Mouse (Mus musculus): Measurements from ENCODE around the gene Kdm2b. TPM values are rescaled to one million over a fixed set of nuclear protein-coding genes. Genes with fewer than 3 reads are reported as not detected.

Kdm2b gene
- polyA plus RNA-seq, 1 experiment from 2014 or later, result 92.2 TPM

DNA sequence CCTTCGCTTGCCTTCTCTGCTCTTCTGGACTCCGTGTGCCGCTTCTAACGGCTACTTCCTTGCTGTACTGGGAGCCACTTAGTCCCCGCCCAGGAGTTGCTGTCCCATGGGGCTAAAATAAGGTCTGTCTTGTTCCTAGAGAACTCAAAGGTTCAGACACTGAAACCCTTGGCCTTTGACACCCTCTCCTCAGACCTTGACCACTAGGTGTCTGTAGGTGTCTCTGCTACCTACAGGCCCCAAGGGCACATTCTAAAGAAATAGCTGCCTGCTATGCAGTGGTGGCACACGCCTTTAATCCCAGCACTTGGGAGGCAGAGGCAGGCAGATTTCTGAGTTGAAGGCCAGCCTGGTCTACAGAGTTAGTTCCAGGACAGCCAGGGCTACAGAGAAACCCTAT is 73.5 kb downstream of the Kdm2b start:
- H3K4me1 ChIP-seq, result peaks cover 24% of the 10 kb centered on the region
- H3K27me3 ChIP-seq, result no peaks in the 10 kb centered on the region
- H3K4me3 ChIP-seq (replicated peaks), result no peak overlapping the region
- no peak overlapping the region for H3K9ac ChIP-seq
- H3K9me3 ChIP-seq (replicated peaks), result no peaks in the 10 kb centered on the region
- H3K27ac ChIP-seq, result no peak overlapping the region
- no peak overlapping the region for H3K4me2 ChIP-seq
- 0 out of 2 replicates have a peak, but pooled peaks cover 8% of the 10 kb centered on the region for H3K36me3 ChIP-seq
- whole genome bisulfite sequencing, result 87% methylated on average over 6 of the region's 6 CpGs
- no peak for ATAC-seq (replicated peaks; ENCODE audit: low FRiP score)

DNA sequence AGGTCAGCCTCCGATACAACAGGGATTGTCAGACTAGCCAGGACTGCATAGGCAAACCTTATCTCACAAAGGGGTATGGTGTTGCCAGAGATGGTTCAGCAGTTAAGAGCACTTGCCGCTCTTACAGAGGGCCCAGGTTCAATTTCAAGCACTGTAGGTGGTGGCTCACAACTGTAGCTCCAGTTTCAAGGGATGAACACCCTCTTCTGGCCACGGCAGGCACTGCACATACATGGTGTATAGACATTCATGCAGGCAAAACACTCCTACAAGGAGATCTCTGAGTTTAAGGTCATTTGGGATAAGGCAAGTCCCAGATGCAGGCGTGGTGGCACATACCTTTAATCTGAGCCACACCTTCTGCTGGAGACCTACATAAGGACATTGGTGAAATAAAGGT is 76.8 kb downstream of the Kdm2b start:
- Histone ChIP-seq H3K9me3 (replicated peaks) (no peaks in the 10 kb centered on the region), H3K4me3 (replicated peaks) (no peak overlapping the region), H3K36me3 (0 out of 2 replicates have a peak, but pooled peaks cover 8% of the 10 kb centered on the region), H3K27ac (no peak overlapping the region), H3K4me1 (peaks cover 12% of the 10 kb centered on the region), H3K4me2 (no peak overlapping the region), H3K27me3 (no peaks in the 10 kb centered on the region), H3K9ac (no peak overlapping the region)
- ATAC-seq (replicated peaks; ENCODE audit: low FRiP score), result no peak
- 93% methylated on average over 4 of the region's 4 CpGs for WGBS

DNA sequence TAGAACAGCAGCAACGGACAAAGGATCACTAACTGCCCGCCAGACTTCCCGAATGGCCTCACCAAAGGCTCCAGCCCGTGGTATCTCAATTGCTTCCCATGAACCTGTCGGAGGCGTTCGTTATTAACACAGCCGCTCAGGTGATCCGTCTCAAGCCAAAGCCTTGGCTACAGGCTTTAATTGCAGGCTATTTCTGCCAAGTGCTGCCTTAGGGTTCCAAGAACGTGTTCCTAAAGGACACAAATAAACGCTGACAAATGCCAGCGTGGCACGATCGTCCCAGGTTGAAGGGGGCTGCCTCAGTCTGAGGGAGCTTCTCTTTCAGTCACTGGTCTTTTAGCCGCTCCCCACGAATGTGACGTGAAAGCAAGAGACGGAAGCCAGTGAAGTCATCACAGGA is 80.1 kb downstream of the Kdm2b start:
- WGBS, result 57% methylated on average over 18 of the region's 18 CpGs
- Histone ChIP-seq H3K4me1 (0 out of 2 replicates have a peak, but pooled peaks cover 7% of the 10 kb centered on the region), H3K4me3 (replicated peaks) (no peak overlapping the region), H3K9ac (0 out of 2 replicates have a peak overlapping the region, but pooled peaks have one; percentile 4), H3K27me3 (no peaks in the 10 kb centered on the region), H3K27ac (peak overlapping the region; percentile 52), H3K36me3 (0 out of 2 replicates have a peak, but pooled peaks cover 8% of the 10 kb centered on the region), H3K4me2 (no peak overlapping the region), H3K9me3 (replicated peaks) (no peaks in the 10 kb centered on the region)
- no peak for ATAC-seq (replicated peaks; ENCODE audit: low FRiP score)

DNA sequence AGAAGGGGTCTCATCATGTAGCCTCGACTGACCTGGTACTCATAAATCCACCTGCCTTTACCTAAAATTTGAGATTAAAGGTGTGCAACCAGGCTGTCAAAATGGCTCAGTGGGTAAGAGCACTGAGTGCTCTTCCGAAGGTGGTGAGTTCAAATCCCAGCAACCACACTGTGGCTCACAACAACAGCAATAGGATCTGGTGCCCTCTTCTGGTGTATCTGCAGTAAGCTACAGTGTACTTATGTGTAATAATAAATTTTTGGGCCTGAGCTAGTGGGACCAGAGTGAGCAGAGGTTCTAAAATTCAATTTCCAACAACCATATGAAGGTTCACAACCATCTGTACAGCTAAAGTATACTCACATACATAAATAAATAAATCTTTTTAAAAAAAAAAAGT is 81.6 kb downstream of the Kdm2b start:
- no peaks in the 10 kb centered on the region for H3K27me3 ChIP-seq
- no peak overlapping the region for H3K27ac ChIP-seq
- H3K9ac ChIP-seq, result no peak overlapping the region
- H3K4me2 ChIP-seq, result no peak overlapping the region
- 0 out of 2 replicates have a peak, but pooled peaks cover 6% of the 10 kb centered on the region for H3K36me3 ChIP-seq
- ATAC-seq (replicated peaks; ENCODE audit: low FRiP score), result no peak
- H3K4me1 ChIP-seq, result 0 out of 2 replicates have a peak, but pooled peaks cover 7% of the 10 kb centered on the region
- no peak overlapping the region for H3K4me3 ChIP-seq (replicated peaks)
- H3K9me3 ChIP-seq (replicated peaks), result no peaks in the 10 kb centered on the region
- WGBS, result 91% methylated on average over 2 of the region's 2 CpGs

DNA sequence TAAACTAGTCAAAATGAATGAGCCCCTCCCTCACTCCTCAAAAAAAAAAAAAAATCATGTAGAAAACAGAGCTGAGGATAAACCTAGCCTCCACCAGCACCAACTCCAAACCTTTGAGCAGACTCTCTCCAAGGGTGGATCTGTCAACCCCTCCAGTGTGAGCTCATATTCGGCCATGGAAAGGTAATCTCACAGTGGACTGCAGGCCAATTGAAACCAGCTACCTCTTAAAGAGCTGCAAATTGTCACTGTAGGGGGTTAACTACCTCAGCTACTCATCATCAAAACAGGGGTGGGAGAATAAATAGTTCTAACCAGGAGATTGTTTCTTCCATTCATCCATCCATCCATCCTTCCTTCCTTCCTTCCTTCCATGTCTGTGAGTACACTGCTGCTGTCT is 82.4 kb downstream of the Kdm2b start:
- Histone ChIP-seq H3K27me3 (no peaks in the 10 kb centered on the region), H3K4me3 (replicated peaks) (no peak overlapping the region), H3K4me1 (0 out of 2 replicates have a peak, but pooled peaks cover 4% of the 10 kb centered on the region), H3K9ac (no peak overlapping the region), H3K4me2 (no peak overlapping the region), H3K27ac (no peak overlapping the region), H3K36me3 (no peaks in the 10 kb centered on the region), H3K9me3 (replicated peaks) (no peaks in the 10 kb centered on the region)
- WGBS, result 87% methylated on average over 1 of the region's 1 CpGs
- ATAC-seq (replicated peaks; ENCODE audit: low FRiP score), result no peak

DNA sequence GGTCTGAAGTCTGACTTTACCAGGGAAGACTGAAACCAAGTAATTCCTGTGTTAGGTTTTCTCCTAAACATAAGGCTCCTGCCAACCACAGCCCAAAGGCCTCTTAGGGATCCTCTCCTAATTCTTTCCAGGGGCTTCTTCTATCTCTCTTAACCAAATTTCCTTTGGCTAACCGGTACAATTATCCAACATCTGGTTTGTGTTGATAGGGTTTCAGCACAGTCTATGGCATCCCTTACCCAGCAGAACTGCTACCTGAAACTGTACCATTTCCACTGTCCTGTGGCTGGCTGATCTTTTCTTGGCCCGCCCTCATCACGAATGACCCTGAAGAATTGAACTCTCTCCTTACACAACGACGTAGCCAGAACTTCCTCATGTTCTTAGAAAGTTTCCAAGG is 86.5 kb downstream of the Kdm2b start:
- no peak overlapping the region for H3K4me2 ChIP-seq
- no peaks in the 10 kb centered on the region for H3K9me3 ChIP-seq (replicated peaks)
- H3K4me3 ChIP-seq (replicated peaks), result no peak overlapping the region
- no peaks in the 10 kb centered on the region for H3K36me3 ChIP-seq
- H3K27me3 ChIP-seq, result no peaks in the 10 kb centered on the region
- H3K4me1 ChIP-seq, result peaks cover 25% of the 10 kb centered on the region
- no peak for ATAC-seq (replicated peaks; ENCODE audit: low FRiP score)
- 80% methylated on average over 5 of the region's 5 CpGs for WGBS
- no peak overlapping the region for H3K27ac ChIP-seq
- H3K9ac ChIP-seq, result no peak overlapping the region

DNA sequence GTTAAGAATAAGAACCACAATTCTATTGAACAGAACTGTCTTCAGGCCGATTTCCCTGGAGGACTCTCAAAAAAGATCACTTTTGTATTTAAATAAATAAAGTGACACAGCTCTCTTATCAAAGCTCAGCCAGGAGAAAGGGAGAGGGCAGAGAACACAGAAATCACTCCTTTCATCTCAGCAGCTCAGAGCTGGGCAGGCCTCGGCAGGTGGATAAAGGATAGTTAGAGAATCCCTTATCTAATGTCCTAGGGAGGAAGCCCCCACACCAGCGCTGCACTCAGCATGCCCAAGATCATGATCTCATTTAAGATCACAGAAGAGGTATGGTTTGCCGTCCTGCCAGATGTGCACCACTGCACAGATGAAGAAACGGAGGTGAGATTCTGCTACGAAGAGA is 87.4 kb downstream of the Kdm2b start:
- Histone ChIP-seq H3K36me3 (no peaks in the 10 kb centered on the region), H3K4me1 (peaks cover 34% of the 10 kb centered on the region), H3K9me3 (replicated peaks) (no peaks in the 10 kb centered on the region), H3K27ac (no peak overlapping the region), H3K27me3 (no peaks in the 10 kb centered on the region), H3K9ac (no peak overlapping the region), H3K4me2 (no peak overlapping the region), H3K4me3 (replicated peaks) (no peak overlapping the region)
- ATAC-seq (replicated peaks; ENCODE audit: low FRiP score), result no peak
- 67% methylated on average over 6 of the region's 6 CpGs for WGBS

DNA sequence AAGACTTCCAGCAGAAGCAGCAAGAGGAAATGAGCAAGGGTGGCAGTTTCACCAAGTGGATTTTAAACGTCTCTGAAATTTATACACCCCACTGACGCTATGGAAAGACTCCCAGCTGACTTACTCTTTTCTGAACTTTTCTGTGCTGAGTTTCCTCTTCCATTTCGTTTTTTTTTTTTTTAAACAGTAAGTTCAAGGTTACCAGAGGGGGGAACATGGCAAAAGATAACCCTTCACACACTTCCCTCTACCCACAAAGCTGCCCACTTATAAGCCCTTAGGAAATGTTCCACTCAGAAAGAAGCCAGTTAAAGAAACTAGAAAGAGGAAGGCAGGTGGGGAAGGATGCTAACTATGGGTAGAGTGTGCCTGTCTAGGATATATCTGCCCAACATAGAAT is 88.0 kb downstream of the Kdm2b start:
- peaks cover 39% of the 10 kb centered on the region for H3K4me1 ChIP-seq
- H3K4me2 ChIP-seq, result no peak overlapping the region
- 0 out of 2 replicates have a peak overlapping the region, but pooled peaks have one; percentile 97 for H3K27ac ChIP-seq
- H3K27me3 ChIP-seq, result no peaks in the 10 kb centered on the region
- no peak overlapping the region for H3K9ac ChIP-seq
- WGBS, result 41% methylated on average over 3 of the region's 3 CpGs
- no peaks in the 10 kb centered on the region for H3K36me3 ChIP-seq
- no peak overlapping the region for H3K4me3 ChIP-seq (replicated peaks)
- no peak for ATAC-seq (replicated peaks; ENCODE audit: low FRiP score)
- no peaks in the 10 kb centered on the region for H3K9me3 ChIP-seq (replicated peaks)

DNA sequence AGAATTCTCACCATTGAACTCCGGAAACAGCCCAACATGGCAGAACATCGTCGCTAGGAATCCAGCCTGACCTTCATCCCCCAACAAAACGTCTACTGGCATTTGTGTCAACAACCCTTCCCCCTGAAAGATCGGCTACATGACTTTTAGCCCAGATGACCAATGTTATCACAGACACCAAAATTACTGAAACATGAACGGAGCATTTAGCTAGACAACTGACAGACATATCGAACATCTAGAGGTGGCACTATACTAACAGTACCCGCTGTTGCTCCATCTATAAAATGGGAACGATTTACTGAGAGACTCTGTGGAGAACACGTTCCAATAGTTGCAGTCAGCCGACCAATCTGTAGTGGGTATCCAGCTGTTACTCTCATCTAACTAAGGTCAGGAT is 88.4 kb downstream of the Kdm2b start:
- 45% methylated on average over 11 of the region's 11 CpGs for WGBS

DNA sequence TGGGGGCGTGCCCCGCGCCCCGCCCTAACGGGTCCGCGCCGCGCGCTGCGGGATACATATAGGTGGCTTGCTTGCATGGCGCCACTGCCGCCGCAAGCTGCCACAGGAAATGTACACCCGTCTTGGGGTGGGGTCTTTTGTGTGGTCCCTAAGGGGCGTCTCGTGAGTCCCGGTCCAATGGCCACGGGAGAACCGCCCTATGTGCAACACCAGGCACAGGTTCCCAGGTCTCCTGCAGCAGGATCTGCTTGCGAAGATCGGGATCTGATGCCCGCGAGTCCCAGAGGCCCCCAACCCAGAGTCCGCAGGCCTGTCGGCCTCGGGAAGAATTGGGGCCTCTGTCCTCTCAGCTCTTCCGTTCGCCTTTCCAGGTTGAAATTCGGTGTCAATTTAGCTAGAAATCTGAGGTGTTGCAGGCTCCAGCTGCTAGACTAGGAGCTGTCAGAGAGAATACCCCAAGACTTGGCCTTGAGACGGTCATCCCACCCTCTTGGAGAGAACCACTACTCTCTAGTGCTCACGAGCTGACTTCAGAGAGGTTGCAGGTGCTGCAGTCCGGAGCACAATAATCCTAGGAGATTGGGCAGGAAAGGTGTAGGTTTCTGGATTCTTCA is 89.0 kb downstream of the Kdm2b start:
- H3K27me3 ChIP-seq, result no peaks in the 10 kb centered on the region
- no peak; the same call in 1 of the 2 replicates for ATAC-seq (replicated peaks; ENCODE audit: low FRiP score)
- WGBS, result 2% methylated on average over 32 of the region's 33 CpGs

More for the DNA sequence above, 88.4 kb downstream of the Kdm2b start:
- no peaks in the 10 kb centered on the region for H3K9me3 ChIP-seq (replicated peaks)
- peaks cover 42% of the 10 kb centered on the region for H3K4me1 ChIP-seq
- H3K27me3 ChIP-seq, result no peaks in the 10 kb centered on the region
- H3K27ac ChIP-seq, result peak overlapping the region; percentile 97
- H3K36me3 ChIP-seq, result no peaks in the 10 kb centered on the region
- H3K4me2 ChIP-seq, result peak overlapping the region; percentile 91
- peak overlapping the region; percentile 88 for H3K4me3 ChIP-seq (replicated peaks)
- peak overlapping the region; percentile 93; the same call in 1 of the 2 replicates for H3K9ac ChIP-seq
- ATAC-seq (replicated peaks; ENCODE audit: low FRiP score), result no peak

DNA sequence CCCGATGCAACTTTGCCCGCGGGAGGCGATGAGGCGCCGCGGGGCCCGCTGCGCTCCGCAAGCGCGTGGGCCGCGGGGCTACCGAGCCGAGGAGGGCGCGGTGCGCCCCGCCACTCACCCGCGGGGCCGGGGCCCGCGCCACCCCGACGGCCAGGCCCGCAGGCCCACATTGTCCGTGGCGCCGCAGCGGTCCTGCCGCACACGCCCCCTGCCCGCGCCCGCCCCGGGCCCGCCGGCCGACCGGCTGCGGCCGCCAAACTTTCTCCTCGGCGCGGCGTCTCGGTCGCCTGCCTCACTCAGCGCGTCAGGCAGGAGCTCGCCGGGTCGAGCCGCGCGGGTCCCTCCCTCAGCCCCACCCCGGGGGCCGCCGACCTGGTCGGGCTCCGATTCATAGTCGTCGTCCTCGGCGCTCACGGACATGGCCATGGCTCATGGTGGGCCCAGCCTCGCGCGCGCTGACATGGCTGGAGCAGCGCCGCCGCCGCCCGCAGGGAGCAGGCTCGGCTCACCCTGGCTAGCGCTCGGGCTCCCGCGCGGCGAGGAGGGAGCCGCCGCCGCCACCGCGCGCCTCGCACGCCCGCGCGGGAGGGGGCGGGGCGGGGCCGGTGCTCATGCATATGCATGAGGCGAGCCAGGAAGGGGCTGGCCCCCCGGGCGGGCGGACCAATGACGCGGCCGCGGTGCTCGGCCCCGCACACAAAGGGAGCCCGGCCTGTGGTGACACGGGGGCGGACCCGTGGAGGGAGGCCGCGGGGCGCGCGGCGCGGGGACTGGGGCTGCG is 89.7 kb downstream of the Kdm2b start:
- peak; percentile 98 for ATAC-seq (replicated peaks; ENCODE audit: low FRiP score)
- Histone ChIP-seq H3K9me3 (replicated peaks) (no peaks in the 10 kb centered on the region), H3K27me3 (no peaks in the 10 kb centered on the region), H3K4me3 (replicated peaks) (peak overlapping the region; percentile 88), H3K9ac (peak overlapping the region; percentile 93), H3K27ac (peak overlapping the region; percentile 97), H3K4me1 (peaks cover 51% of the 10 kb centered on the region), H3K4me2 (peak overlapping the region; percentile 91), H3K36me3 (no peaks in the 10 kb centered on the region)
- WGBS, result under 1% methylated on average over 100 of the region's 120 CpGs

More for the DNA sequence above, 89.0 kb downstream of the Kdm2b start:
- Histone ChIP-seq H3K4me2 (peak overlapping the region; percentile 91), H3K36me3 (no peaks in the 10 kb centered on the region), H3K9ac (peak overlapping the region; percentile 93), H3K27ac (peak overlapping the region; percentile 97), H3K4me3 (replicated peaks) (peak overlapping the region; percentile 88), H3K9me3 (replicated peaks) (no peaks in the 10 kb centered on the region), H3K4me1 (peaks cover 44% of the 10 kb centered on the region)
